Comparison of ENCODE assay signal across 8 mouse cellular contexts in the genomic region with DNA sequence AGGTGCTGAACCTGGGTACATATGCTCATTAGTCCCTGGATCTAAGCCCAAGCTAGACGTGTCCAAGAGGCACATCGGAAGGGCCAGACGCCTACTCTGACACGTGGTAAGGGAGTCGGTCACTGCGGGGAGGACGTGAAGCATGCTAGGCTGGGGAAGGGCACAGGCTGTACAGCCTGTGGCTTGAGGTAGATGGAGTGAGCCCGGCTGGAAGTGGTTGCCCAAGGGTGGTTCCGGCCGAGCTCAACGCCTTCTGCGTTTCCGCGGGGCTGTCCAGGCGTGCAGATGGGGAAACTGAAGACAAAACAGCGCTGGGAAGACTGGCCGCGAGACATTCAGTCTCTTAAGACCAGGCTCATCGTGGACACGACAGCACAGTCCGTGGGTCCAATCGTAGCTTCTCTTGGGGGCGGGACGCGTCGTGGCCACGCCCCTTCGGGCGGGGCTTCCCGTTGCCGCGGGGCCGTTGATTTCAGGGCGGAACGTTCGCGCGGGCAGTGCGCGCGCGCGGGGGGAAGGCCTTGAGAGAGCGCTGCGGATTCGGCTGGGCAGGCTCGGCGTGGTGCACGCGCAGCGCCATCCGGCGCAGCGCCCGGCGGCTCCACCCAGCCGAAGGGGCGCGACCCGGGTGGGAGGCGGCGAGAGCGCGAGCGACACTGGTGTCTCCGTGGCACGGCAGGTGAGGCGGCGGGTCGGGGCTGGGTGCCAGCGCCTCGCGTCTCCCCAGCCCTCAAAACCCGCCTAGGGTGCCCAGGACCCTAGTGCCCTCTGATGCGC. TPM values are rescaled to one million over a fixed set of nuclear protein-coding genes. Genes with fewer than 3 reads are reported as not detected.
DNase-seq lines count a peak whose midpoint lies in the region; ATAC-seq lines count a peak whose summit lies in the region.

No protein-coding gene starts in this region.

- no peaks in the 10 kb centered on the region for H3K36me3 ChIP-seq in forebrain, embryonic 10.5 days (replicated peaks)
- no peaks in the 10 kb centered on the region for H3K36me3 ChIP-seq in heart, embryonic 16.5 days (ENCODE audit: control insufficient read depth, insufficient read depth)
- no peaks in the 10 kb centered on the region for H3K36me3 ChIP-seq in liver, embryonic 15.5 days (replicated peaks)
- H3K36me3 ChIP-seq in neural tube, embryonic 12.5 days = no peaks in the 10 kb centered on the region

- H3K27me3 ChIP-seq in forebrain, embryonic 10.5 days (ENCODE audit: poor library complexity, severe bottlenecking) = peaks cover 74% of the 10 kb centered on the region
- no peaks in the 10 kb centered on the region for H3K27me3 ChIP-seq in heart, embryonic 16.5 days (ENCODE audit: control insufficient read depth, insufficient read depth, low read length)
- 0 out of 2 replicates have a peak, but pooled peaks cover 6% of the 10 kb centered on the region for H3K27me3 ChIP-seq in liver, embryonic 15.5 days
- H3K27me3 ChIP-seq in neural tube, embryonic 12.5 days (replicated peaks) = no peaks in the 10 kb centered on the region

- DNase-seq in c-Kit-negative CD71-positive TER-119-positive erythroid progenitor cells, embryonic 14.5 days (ENCODE audit: low read depth, low spot score) = peak; percentile 94
- DNase-seq in forebrain, embryonic 10.5 days (ENCODE audit: extremely low spot score, low spot score) = peak; percentile 94
- DNase-seq in kidney, postnatal 36 days = peak; percentile 97 to 99
- peak; percentile 90 for DNase-seq in telencephalon, adult 2 months (ENCODE audit: low read depth, low spot score)

- H3K9ac ChIP-seq in heart, embryonic 16.5 days (ENCODE audit: low read length) = peak overlapping the region; percentile 88
- peak overlapping the region; percentile 74 for H3K9ac ChIP-seq in liver, embryonic 15.5 days
- peak overlapping the region; percentile 72 for H3K9ac ChIP-seq in neural tube, embryonic 12.5 days

- H3K9me3 ChIP-seq in forebrain, embryonic 10.5 days = peaks cover 4% of the 10 kb centered on the region; the same call in 1 of the 2 replicates
- H3K9me3 ChIP-seq in heart, embryonic 16.5 days (replicated peaks; ENCODE audit: control insufficient read depth, low read length) = no peaks in the 10 kb centered on the region
- H3K9me3 ChIP-seq in liver, embryonic 15.5 days (replicated peaks) = no peaks in the 10 kb centered on the region
- H3K9me3 ChIP-seq in neural tube, embryonic 12.5 days = peaks cover 5% of the 10 kb centered on the region; the same call in 1 of the 2 replicates

- peaks cover 30% of the 10 kb centered on the region for H3K4me1 ChIP-seq in forebrain, embryonic 10.5 days
- H3K4me1 ChIP-seq in heart, embryonic 16.5 days (ENCODE audit: control insufficient read depth, insufficient read depth, low read length) = peaks cover 23% of the 10 kb centered on the region
- H3K4me1 ChIP-seq in liver, embryonic 15.5 days (replicated peaks) = peaks cover 26% of the 10 kb centered on the region
- H3K4me1 ChIP-seq in neural tube, embryonic 12.5 days = peaks cover 18% of the 10 kb centered on the region

- peak overlapping the region; percentile 87 for H3K4me2 ChIP-seq in heart, embryonic 16.5 days (ENCODE audit: low read depth, low read length)
- peak overlapping the region; percentile 88 for H3K4me2 ChIP-seq in liver, embryonic 15.5 days
- H3K4me2 ChIP-seq in neural tube, embryonic 12.5 days (replicated peaks) = peak overlapping the region; percentile 89

- peak; percentile 92 for ATAC-seq in CD4-positive, CD25-positive, alpha-beta regulatory T cell, adult 4 months
- ATAC-seq in heart, embryonic 16.5 days (replicated peaks; ENCODE audit: extremely low read depth, insufficient read depth, low FRiP score) = peak; percentile 92
- ATAC-seq in liver, embryonic 15.5 days (ENCODE audit: insufficient read depth) = peak; percentile 95
- peak; percentile 95 for ATAC-seq in neural tube, embryonic 12.5 days (ENCODE audit: low FRiP score, low read depth)

- WGBS in forebrain, embryonic 10.5 days = under 1% methylated on average over 72 of the region's 75 CpGs
- WGBS in heart, embryonic 16.5 days = under 1% methylated on average over 73 of the region's 75 CpGs
- WGBS in liver, embryonic 15.5 days (ENCODE audit: insufficient replicate concordance) = under 1% methylated on average over 73 of the region's 75 CpGs
- under 1% methylated on average over 75 of the region's 75 CpGs for WGBS in neural tube, embryonic 12.5 days

- peak overlapping the region; percentile 90 for H3K27ac ChIP-seq in forebrain, embryonic 10.5 days
- H3K27ac ChIP-seq in heart, embryonic 16.5 days (ENCODE audit: low read length) = peak overlapping the region; percentile 70
- H3K27ac ChIP-seq in liver, embryonic 15.5 days (replicated peaks) = peak overlapping the region; percentile 67
- no peak overlapping the region for H3K27ac ChIP-seq in neural tube, embryonic 12.5 days

- peak overlapping the region; percentile 84 for H3K4me3 ChIP-seq in forebrain, embryonic 10.5 days
- peak overlapping the region; percentile 79 for H3K4me3 ChIP-seq in heart, embryonic 16.5 days (ENCODE audit: low read length)
- peak overlapping the region; percentile 73 for H3K4me3 ChIP-seq in liver, embryonic 15.5 days (replicated peaks)
- peak overlapping the region; percentile 76 for H3K4me3 ChIP-seq in neural tube, embryonic 12.5 days

RNA-seq across cellular contexts. Expression of gene Fam118a, which starts 8.0 kb away (rescaled TPM):
- polyA plus RNA-seq in CD4-positive, CD25-positive, alpha-beta regulatory T cell, adult 4 months (2017; shearing (Covaris generic)) = 10 to 100 TPM; 38.3 to 46.1 TPM
- polyA plus RNA-seq in forebrain, embryonic 10.5 days (2016; fragmentation: Nextera tagmentation; extraction: Ambion mirVana) = 31.0 and 31.1 TPM in 2 replicates
- polyA plus RNA-seq in heart, embryonic 16.5 days (2015; fragmentation: Nextera tagmentation; extraction: Ambion mirVana) = 17.0 and 18.2 TPM in 2 replicates
- 6.0 and 7.5 TPM in 2 replicates for polyA plus RNA-seq in liver, embryonic 15.5 days (2015; fragmentation: Nextera tagmentation; extraction: Ambion mirVana)
- polyA plus RNA-seq in neural tube, embryonic 12.5 days (2016; fragmentation: Nextera tagmentation; extraction: Ambion mirVana) = 23.9 and 26.0 TPM in 2 replicates

RNA-seq across cellular contexts. Expression of gene Upk3a, which starts 19.8 kb away (rescaled TPM):
- polyA plus RNA-seq in CD4-positive, CD25-positive, alpha-beta regulatory T cell, adult 4 months (2017; shearing (Covaris generic)) = not detected
- polyA plus RNA-seq in forebrain, embryonic 10.5 days (2016; fragmentation: Nextera tagmentation; extraction: Ambion mirVana) = not detected in 2 replicates
- 0.47 and 2.7 TPM in 2 replicates for polyA plus RNA-seq in heart, embryonic 16.5 days (2015; fragmentation: Nextera tagmentation; extraction: Ambion mirVana)
- polyA plus RNA-seq in liver, embryonic 15.5 days (2015; fragmentation: Nextera tagmentation; extraction: Ambion mirVana) = not detected in 2 replicates
- 0.53 and 0.61 TPM in 2 replicates for polyA plus RNA-seq in neural tube, embryonic 12.5 days (2016; fragmentation: Nextera tagmentation; extraction: Ambion mirVana)

RNA-seq across cellular contexts. Expression of gene 5031439G07Rik, which starts 48.4 kb away (rescaled TPM):
- polyA plus RNA-seq in CD4-positive, CD25-positive, alpha-beta regulatory T cell, adult 4 months (2017; shearing (Covaris generic)) = 1 to 10 TPM; 1.4 to 2.0 TPM
- 9.6 and 9.8 TPM in 2 replicates for polyA plus RNA-seq in forebrain, embryonic 10.5 days (2016; fragmentation: Nextera tagmentation; extraction: Ambion mirVana)
- polyA plus RNA-seq in heart, embryonic 16.5 days (2015; fragmentation: Nextera tagmentation; extraction: Ambion mirVana) = 4.3 and 4.4 TPM in 2 replicates
- 2.0 and 3.9 TPM in 2 replicates for polyA plus RNA-seq in liver, embryonic 15.5 days (2015; fragmentation: Nextera tagmentation; extraction: Ambion mirVana)
- polyA plus RNA-seq in neural tube, embryonic 12.5 days (2016; fragmentation: Nextera tagmentation; extraction: Ambion mirVana) = 28.6 and 35.3 TPM in 2 replicates
